Mouse (Mus musculus) kidney, postnatal 0 days (tissue): ENCODE measurements around the gene Grip1. TPM values are rescaled to one million over a fixed set of nuclear protein-coding genes. Genes with fewer than 3 reads are reported as not detected.

Experiments used
- ATAC-seq: fragments of 200-750 bp; cut with Nextera tagmentation; replicated peaks from 2 replicates; pipeline ENCODE4 v1.8.0; 2017; ENCODE audit warnings: low read depth, moderate number of reproducible peaks, moderate TSS enrichment, moderate library complexity; ENCODE audit not compliant: low FRiP score
- DNase-seq: peaks from one replicate; pipeline ENCODE4 v3.0.0-alpha.2; 2016; ENCODE audit warnings: low spot score
- H3K27ac ChIP-seq: fragments of 300-500 bp; sonication (generic); 2 replicates; pipeline ENCODE4 v1.5.1; 2014; ENCODE audit warnings: mild to moderate bottlenecking
- H3K27me3 ChIP-seq: fragments of 300-500 bp; sonication (generic); 2 replicates; pipeline ENCODE4 v1.6.1; 2014; ENCODE audit warnings: low read length, mixed read lengths; ENCODE audit not compliant: insufficient read depth
- H3K36me3 ChIP-seq: fragments of 300-500 bp; sonication (generic); 2 replicates; pipeline ENCODE4 v1.6.1; 2014; ENCODE audit warnings: low read length, mixed read lengths; ENCODE audit not compliant: insufficient read depth
- H3K4me1 ChIP-seq: fragments of 300-500 bp; sonication (generic); replicated peaks from 2 replicates; pipeline ENCODE4 v1.6.1; 2014; ENCODE audit warnings: antibody characterized with exemption, low read length, mixed read lengths; ENCODE audit not compliant: insufficient read depth
- H3K4me2 ChIP-seq: fragments of 300-500 bp; sonication (generic); 2 replicates; pipeline ENCODE4 v1.6.1; 2014; ENCODE audit warnings: mild to moderate bottlenecking, low read length, moderate library complexity, mixed read lengths
- H3K4me3 ChIP-seq: fragments of 300-500 bp; sonication (generic); replicated peaks from 2 replicates; pipeline ENCODE4 v1.5.1; 2014; ENCODE audit warnings: low read depth, low read length
- H3K9ac ChIP-seq: fragments of 300-500 bp; sonication (generic); 2 replicates; pipeline ENCODE4 v1.6.1; 2014; ENCODE audit warnings: low read depth, low read length
- H3K9me3 ChIP-seq: fragments of 300-500 bp; sonication (generic); replicated peaks from 2 replicates; pipeline ENCODE4 v1.6.1; 2016; ENCODE audit warnings: low read length, inconsistent platforms, mixed read lengths
- CTCF ChIP-seq: IDR thresholded peaks from 2 replicates; pipeline ENCODE4 v1.5.1; 2016; ENCODE audit warnings: antibody characterized with exemption, low read depth, mild to moderate bottlenecking, moderate library complexity
- WGBS: fragments of 180-500 bp; shearing (Covaris S2); extraction: QIAGEN DNeasy Blood & Tissue Kit; methylation state at CpG from one replicate; pipeline ENCODE4 v1.1.7; 2014; 5-methylcytosine and 5-hydroxymethylcytosine counted together
- polyA plus RNA-seq: library from polyadenylated mRNA; unstranded; fragments of >200 nt; fragmentation: Nextera tagmentation; extraction: Ambion mirVana; gene quantifications from 2 replicates; pipeline ENCODE4 v1.2.1, GENCODE M21; 2015

Grip1 gene
- polyA plus RNA-seq, 1 experiment from 2014 or later = 3.1 TPM

- DNase-seq (no peak), ATAC-seq (no peak)
- H3K4me2 ChIP-seq = no peak overlapping the region
- no peaks in the 10 kb centered on the region for H3K36me3 ChIP-seq
- no peak overlapping the region for H3K27ac ChIP-seq
- WGBS = 94% methylated on average over 2 of the region's 2 CpGs
- TF ChIP-seq CTCF = no peak
- no peaks in the 10 kb centered on the region for H3K9me3 ChIP-seq
- no peak overlapping the region for H3K4me3 ChIP-seq
- H3K4me1 ChIP-seq = no peaks in the 10 kb centered on the region
- H3K27me3 ChIP-seq = no peaks in the 10 kb centered on the region
- no peak overlapping the region for H3K9ac ChIP-seq
Observed at GRCm38 (mm10) chr10:120044714-120045234, 591.1 kb downstream of the Grip1 start.

GRCm38 (mm10) chr10:120060579-120061237 lies 607.1 kb downstream of the Grip1 start:
- ATAC-seq (no peak), DNase-seq (no peak)
- H3K4me1 ChIP-seq = no peaks in the 10 kb centered on the region
- H3K9me3 ChIP-seq = no peaks in the 10 kb centered on the region
- no peaks in the 10 kb centered on the region for H3K36me3 ChIP-seq
- no peak overlapping the region for H3K4me3 ChIP-seq
- H3K27me3 ChIP-seq = no peaks in the 10 kb centered on the region
- no peak overlapping the region for H3K9ac ChIP-seq
- no peak overlapping the region for H3K4me2 ChIP-seq
- H3K27ac ChIP-seq = no peak overlapping the region
- TF ChIP-seq CTCF = no peak
- 88% methylated on average over 10 of the region's 10 CpGs for WGBS

- no peak overlapping the region for H3K27ac ChIP-seq
- no peak overlapping the region for H3K9ac ChIP-seq
- no peaks in the 10 kb centered on the region for H3K36me3 ChIP-seq
- H3K4me2 ChIP-seq = no peak overlapping the region
- no peak for ATAC-seq
- DNase-seq = no peak
- H3K4me1 ChIP-seq = no peaks in the 10 kb centered on the region
- H3K9me3 ChIP-seq = no peaks in the 10 kb centered on the region
- WGBS = 84% methylated on average over 24 of the region's 24 CpGs
- H3K4me3 ChIP-seq = no peak overlapping the region
- H3K27me3 ChIP-seq = no peaks in the 10 kb centered on the region
- no peak for TF ChIP-seq CTCF
Observed at GRCm38 (mm10) chr10:120061238-120062130, 607.9 kb downstream of the Grip1 start.

- Histone ChIP-seq H3K4me1 (no peaks in the 10 kb centered on the region), H3K4me3 (no peak overlapping the region), H3K36me3 (no peaks in the 10 kb centered on the region), H3K4me2 (no peak overlapping the region), H3K27me3 (no peaks in the 10 kb centered on the region), H3K9ac (no peak overlapping the region), H3K9me3 (no peaks in the 10 kb centered on the region), H3K27ac (no peak overlapping the region)
- TF ChIP-seq CTCF = peak; percentile 87
- WGBS = 19% methylated on average over 5 of the region's 5 CpGs
- ATAC-seq = no peak
- DNase-seq = peak; percentile 61
Observed at GRCm38 (mm10) chr10:120064424-120064823, 610.8 kb downstream of the Grip1 start.

GRCm38 (mm10) chr10:120066319-120066718 lies 612.7 kb downstream of the Grip1 start:
- no peak for TF ChIP-seq CTCF
- DNase-seq (no peak), ATAC-seq (no peak)
- H3K9me3 ChIP-seq = no peaks in the 10 kb centered on the region
- 93% methylated on average over 10 of the region's 10 CpGs for WGBS
- no peak overlapping the region for H3K27ac ChIP-seq
- no peak overlapping the region for H3K4me2 ChIP-seq
- H3K27me3 ChIP-seq = no peaks in the 10 kb centered on the region
- no peaks in the 10 kb centered on the region for H3K4me1 ChIP-seq
- no peak overlapping the region for H3K9ac ChIP-seq
- H3K36me3 ChIP-seq = no peaks in the 10 kb centered on the region
- H3K4me3 ChIP-seq = no peak overlapping the region

- Histone ChIP-seq H3K4me1 (no peaks in the 10 kb centered on the region), H3K9ac (no peak overlapping the region), H3K9me3 (no peaks in the 10 kb centered on the region), H3K4me2 (no peak overlapping the region), H3K4me3 (no peak overlapping the region), H3K27me3 (no peaks in the 10 kb centered on the region), H3K27ac (no peak overlapping the region), H3K36me3 (no peaks in the 10 kb centered on the region)
- TF ChIP-seq CTCF = peak; percentile 36; the same call in 1 of the 2 replicates
- ATAC-seq = no peak
- no peak for DNase-seq
- 80% methylated on average over 3 of the region's 3 CpGs for WGBS
Observed at GRCm38 (mm10) chr10:120077850-120078249, 624.2 kb downstream of the Grip1 start.
